Mouse (Mus musculus): ENCODE data around the gene Gm10382. TPM values are rescaled to one million over a fixed set of nuclear protein-coding genes. Genes with fewer than 3 reads are reported as not detected.

Gm10382 gene
- polyA plus RNA-seq (2012; fragmentation: generic; extraction: Trizol) = 2.2 TPM
- long read RNA-seq, experiment 1 = 0 reads
- long read RNA-seq, experiment 2 = 0 reads

GRCm38 (mm10) chr5:125389131-125389578 is at the start of gene Gm10382:
Gene Gm10382 (plus strand): TSS chr5:125389322.
- Histone ChIP-seq H3K36me3 (ENCODE audit: control insufficient read depth, insufficient read depth) (peaks cover 29% of the 10 kb centered on the region), H3ac (ENCODE audit: control insufficient read depth, insufficient read length, low read depth) (peak within 1 kb of the TSS; percentile 84), H3K79me2 (ENCODE audit: control insufficient read depth, insufficient read depth) (peaks cover 50% of the 10 kb centered on the region), H3K27me3 (ENCODE audit: control insufficient read depth, insufficient read depth, insufficient read length) (no peaks in the 10 kb centered on the region), H3K79me3 (ENCODE audit: low read depth) (peaks cover 25% of the 10 kb centered on the region), H3K4me3 (ENCODE audit: insufficient read depth, poor library complexity, severe bottlenecking) (peak within 1 kb of the TSS; percentile 90)
- TF ChIP-seq MYOG (IDR thresholded peaks at IDR 0.05; ENCODE audit: control insufficient read depth, extremely low read depth, insufficient read length) (no peak), CEBPB (IDR thresholded peaks at IDR 0.05; ENCODE audit: low read depth) (no peak)

GRCm38 (mm10) chr5:125339851-125340531 is 49.1 kb upstream of the Gm10382 start:
- peaks cover 3% of the 10 kb centered on the region for H3K79me3 ChIP-seq (ENCODE audit: low read depth)
- H3ac ChIP-seq (ENCODE audit: control insufficient read depth, insufficient read length, low read depth) = peak overlapping the region; percentile 84
- H3K27me3 ChIP-seq (ENCODE audit: control insufficient read depth, insufficient read depth, insufficient read length) = no peaks in the 10 kb centered on the region

DNA sequence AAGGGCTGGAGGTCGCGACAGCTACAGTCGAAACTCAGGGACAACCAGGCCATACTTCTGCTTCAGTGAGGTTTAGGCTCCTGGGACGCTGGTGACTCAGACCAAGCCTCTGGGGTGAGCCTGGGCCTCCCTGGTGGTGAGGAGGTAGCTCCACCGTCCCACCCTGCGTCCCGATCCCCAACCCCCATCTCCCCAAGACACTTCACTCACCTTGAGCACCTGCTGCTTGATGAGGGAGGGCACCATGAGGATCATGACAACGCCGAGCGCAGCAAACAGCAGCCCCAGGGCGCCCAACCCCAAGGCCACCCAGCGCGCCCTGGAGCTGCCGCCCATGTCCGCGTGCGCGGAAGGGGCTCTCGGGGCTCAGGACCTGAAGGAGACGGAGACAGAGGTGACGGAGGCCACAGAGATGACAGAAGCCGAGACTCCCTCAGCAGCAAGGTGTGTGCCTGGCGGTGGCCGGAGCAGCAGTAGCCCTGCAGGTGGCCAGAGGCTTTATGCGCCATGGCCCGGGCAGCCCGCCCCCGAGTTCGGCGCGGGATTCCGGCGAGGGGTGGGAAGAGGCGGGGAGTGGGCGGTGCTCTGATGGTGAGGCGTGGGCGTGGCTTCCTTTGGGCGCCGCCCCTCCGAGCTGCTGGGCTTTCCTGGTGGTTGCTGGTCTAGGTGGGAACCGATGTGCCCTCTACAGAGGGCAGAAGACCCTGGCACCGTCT is 48.4 kb upstream of the Gm10382 start, which contains the start of gene Scarb1:
Scarb1 (minus strand) TSS at position 548 of the 716 bp plus-strand sequence.
- peaks cover 27% of the 10 kb centered on the region for H3K79me2 ChIP-seq (ENCODE audit: control insufficient read depth, insufficient read depth)
- peak within 1 kb of the TSS; percentile 56 for H3K4me3 ChIP-seq (ENCODE audit: insufficient read depth, poor library complexity, severe bottlenecking)
- no peaks in the 10 kb centered on the region for H3K36me3 ChIP-seq (ENCODE audit: control insufficient read depth, insufficient read depth)
- H3K79me3 ChIP-seq (ENCODE audit: low read depth) = peaks cover 3% of the 10 kb centered on the region
- TF ChIP-seq USF1 (IDR thresholded peaks at IDR 0.05; ENCODE audit: low read depth) = no peak
- TF ChIP-seq MYOD1 (IDR thresholded peaks at IDR 0.05; ENCODE audit: control insufficient read depth, insufficient read length, low read depth) = no peak
- TF ChIP-seq CEBPB (IDR thresholded peaks at IDR 0.05; ENCODE audit: low read depth) = no peak
- TF ChIP-seq MAX (IDR thresholded peaks at IDR 0.05) = no peak
- no peak for TF ChIP-seq MYOG (IDR thresholded peaks at IDR 0.05; ENCODE audit: control insufficient read depth, extremely low read depth, insufficient read length)
- TF ChIP-seq CTCF (IDR thresholded peaks at IDR 0.05; ENCODE audit: control insufficient read depth, insufficient read depth, insufficient read length) = no peak
- TF ChIP-seq FOSL1 (IDR thresholded peaks at IDR 0.05; ENCODE audit: insufficient read depth, low read length, poor library complexity, severe bottlenecking) = no peak
- H3ac ChIP-seq (ENCODE audit: control insufficient read depth, insufficient read length, low read depth) = peak within 1 kb of the TSS; percentile 84
- H3K27me3 ChIP-seq (ENCODE audit: control insufficient read depth, insufficient read depth, insufficient read length) = no peaks in the 10 kb centered on the region

More at GRCm38 (mm10) chr5:125339851-125340531, 49.1 kb upstream of the Gm10382 start:
- Histone ChIP-seq H3K4me3 (ENCODE audit: insufficient read depth, poor library complexity, severe bottlenecking) (peak overlapping the region; percentile 56), H3K79me2 (ENCODE audit: control insufficient read depth, insufficient read depth) (peaks cover 27% of the 10 kb centered on the region), H3K36me3 (ENCODE audit: control insufficient read depth, insufficient read depth) (no peaks in the 10 kb centered on the region)
- no peak for TF ChIP-seq MYOG (IDR thresholded peaks at IDR 0.05; ENCODE audit: control insufficient read depth, extremely low read depth, insufficient read length)
- TF ChIP-seq FOSL1 (IDR thresholded peaks at IDR 0.05; ENCODE audit: insufficient read depth, low read length, poor library complexity, severe bottlenecking) = no peak
- no peak for TF ChIP-seq USF1 (IDR thresholded peaks at IDR 0.05; ENCODE audit: low read depth)
- TF ChIP-seq CTCF (IDR thresholded peaks at IDR 0.05; ENCODE audit: control insufficient read depth, insufficient read depth, insufficient read length) = no peak
- TF ChIP-seq CEBPB (IDR thresholded peaks at IDR 0.05; ENCODE audit: low read depth) = no peak
- TF ChIP-seq MYOD1 (IDR thresholded peaks at IDR 0.05; ENCODE audit: control insufficient read depth, insufficient read length, low read depth) = no peak
- TF ChIP-seq MAX (IDR thresholded peaks at IDR 0.05) = no peak

DNA sequence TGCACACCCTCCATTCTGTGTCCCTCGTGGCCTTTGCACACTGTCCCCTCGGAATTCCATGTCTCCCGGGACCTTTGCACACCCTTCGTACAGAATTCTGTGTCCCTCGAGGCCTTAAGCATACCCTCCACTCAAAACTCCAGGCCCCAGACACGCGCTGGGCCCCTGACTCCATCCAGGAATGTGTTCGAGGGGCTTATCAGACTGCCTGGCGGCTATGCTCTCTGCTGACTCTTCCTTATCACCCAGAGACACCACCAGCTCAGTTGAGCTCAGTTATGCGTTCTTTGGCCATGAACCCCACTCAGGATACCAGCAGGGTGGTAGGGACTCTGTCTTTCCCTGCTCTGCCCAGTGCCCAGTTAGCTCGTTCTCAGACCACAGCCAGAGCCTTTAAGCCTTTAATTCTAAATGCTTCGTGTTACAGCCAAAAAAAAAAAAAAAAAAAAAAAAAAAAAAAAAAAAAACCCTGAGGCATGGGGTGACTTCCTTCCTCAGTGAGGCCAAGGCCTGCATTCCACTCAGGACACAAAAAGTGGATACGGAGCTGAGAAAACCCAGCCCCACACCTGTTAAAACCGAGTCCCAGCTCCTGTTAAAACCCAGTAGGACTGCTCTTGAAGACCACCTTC is 47.5 kb upstream of the Gm10382 start:
- H3K27me3 ChIP-seq (ENCODE audit: control insufficient read depth, insufficient read depth, insufficient read length) = no peaks in the 10 kb centered on the region
- no peak overlapping the region for H3ac ChIP-seq (ENCODE audit: control insufficient read depth, insufficient read length, low read depth)
- H3K79me2 ChIP-seq (ENCODE audit: control insufficient read depth, insufficient read depth) = peaks cover 27% of the 10 kb centered on the region
- H3K79me3 ChIP-seq (ENCODE audit: low read depth) = peaks cover 3% of the 10 kb centered on the region
- no peaks in the 10 kb centered on the region for H3K36me3 ChIP-seq (ENCODE audit: control insufficient read depth, insufficient read depth)
- TF ChIP-seq MYOD1 (IDR thresholded peaks at IDR 0.05; ENCODE audit: control insufficient read depth, insufficient read length, low read depth) = no peak
- no peak for TF ChIP-seq MYOG (IDR thresholded peaks at IDR 0.05; ENCODE audit: control insufficient read depth, extremely low read depth, insufficient read length)
- no peak for TF ChIP-seq MAX (IDR thresholded peaks at IDR 0.05)
- TF ChIP-seq CTCF (IDR thresholded peaks at IDR 0.05; ENCODE audit: control insufficient read depth, insufficient read depth, insufficient read length) = no peak
- no peak for TF ChIP-seq USF1 (IDR thresholded peaks at IDR 0.05; ENCODE audit: low read depth)
- TF ChIP-seq CEBPB (IDR thresholded peaks at IDR 0.05; ENCODE audit: low read depth) = no peak
- no peak for TF ChIP-seq FOSL1 (IDR thresholded peaks at IDR 0.05; ENCODE audit: insufficient read depth, low read length, poor library complexity, severe bottlenecking)
- no peak overlapping the region for H3K4me3 ChIP-seq (ENCODE audit: insufficient read depth, poor library complexity, severe bottlenecking)

DNA sequence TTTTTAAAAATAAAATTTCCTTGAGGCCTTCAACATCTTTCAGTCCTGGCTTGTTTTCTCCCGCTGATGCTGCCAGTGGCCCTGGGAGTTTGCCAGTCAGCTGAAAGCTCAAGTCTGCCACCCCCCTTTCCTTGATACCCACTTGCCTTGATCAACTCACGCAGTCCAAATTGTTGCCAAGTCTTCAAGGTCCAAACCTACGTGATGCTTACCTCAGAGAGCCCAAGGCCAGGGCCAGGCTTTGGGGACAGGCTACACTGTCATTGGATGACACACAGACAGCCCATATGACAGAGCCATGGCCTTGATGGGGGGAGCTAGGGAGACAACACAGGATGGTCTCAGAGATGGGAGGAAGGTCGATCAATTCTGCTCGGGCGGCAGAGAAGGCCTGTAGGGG is 44.8 kb upstream of the Gm10382 start:
- no peaks in the 10 kb centered on the region for H3K36me3 ChIP-seq (ENCODE audit: control insufficient read depth, insufficient read depth)
- no peak overlapping the region for H3ac ChIP-seq (ENCODE audit: control insufficient read depth, insufficient read length, low read depth)
- no peak for TF ChIP-seq MAX (IDR thresholded peaks at IDR 0.05)
- H3K27me3 ChIP-seq (ENCODE audit: control insufficient read depth, insufficient read depth, insufficient read length) = no peaks in the 10 kb centered on the region
- no peak overlapping the region for H3K4me3 ChIP-seq (ENCODE audit: insufficient read depth, poor library complexity, severe bottlenecking)
- peaks cover 3% of the 10 kb centered on the region for H3K79me3 ChIP-seq (ENCODE audit: low read depth)
- peaks cover 15% of the 10 kb centered on the region for H3K79me2 ChIP-seq (ENCODE audit: control insufficient read depth, insufficient read depth)
